Mouse (Mus musculus): ENCODE results near the gene Arhgap40.

The Arhgap40 gene

GRCm38 (mm10) chr2:158512528-158512927, at the start of gene Arhgap40:
Arhgap40 (plus strand) TSS chr2:158512796.
- no peak for DNase-seq

GRCm38 (mm10) chr2:158474159-158474558, 38.4 kb upstream of the Arhgap40 start:
- no peak for DNase-seq

GRCm38 (mm10) chr2:158477640-158478039, 35.0 kb upstream of the Arhgap40 start:
- DNase-seq: no peak

GRCm38 (mm10) chr2:158498457-158498856, 14.1 kb upstream of the Arhgap40 start:
- no peak for DNase-seq

- no peak for DNase-seq
Measured at GRCm38 (mm10) chr2:158501836-158502812, 10.5 kb upstream of the Arhgap40 start, which contains the start of gene Adig. Adig (plus strand) TSS chr2:158502612.

GRCm38 (mm10) chr2:158503226-158503625, 9.4 kb upstream of the Arhgap40 start:
- no peak for DNase-seq

GRCm38 (mm10) chr2:158503671-158504070, 8.9 kb upstream of the Arhgap40 start:
- DNase-seq: no peak

GRCm38 (mm10) chr2:158506475-158506874, 6.1 kb upstream of the Arhgap40 start:
- DNase-seq: no peak

- DNase-seq: no peak
Measured at GRCm38 (mm10) chr2:158507046-158507445, 5.5 kb upstream of the Arhgap40 start.

GRCm38 (mm10) chr2:158510665-158511064, 1.9 kb upstream of the Arhgap40 start:
- DNase-seq: peak; percentile 80 to 87

- no peak for DNase-seq
Measured at GRCm38 (mm10) chr2:158513821-158514336, 1.3 kb downstream of the Arhgap40 start.

GRCm38 (mm10) chr2:158518583-158518982, 6.0 kb downstream of the Arhgap40 start:
- no peak for DNase-seq

- no peak for DNase-seq
Measured at GRCm38 (mm10) chr2:158519071-158519470, 6.5 kb downstream of the Arhgap40 start.

GRCm38 (mm10) chr2:158519800-158520199, 7.2 kb downstream of the Arhgap40 start:
- no peak for DNase-seq

- DNase-seq: peak; percentile 49 to 67
Measured at GRCm38 (mm10) chr2:158523060-158523459, 10.5 kb downstream of the Arhgap40 start.

GRCm38 (mm10) chr2:158524129-158524860, 11.7 kb downstream of the Arhgap40 start:
- DNase-seq: peak in 1 of 2 experiments; percentile 24

GRCm38 (mm10) chr2:158534090-158534489, 21.5 kb downstream of the Arhgap40 start:
- peak; percentile 72 for DNase-seq

GRCm38 (mm10) chr2:158534559-158534958, 22.0 kb downstream of the Arhgap40 start:
- no peak for DNase-seq

- no peak for DNase-seq
Measured at GRCm38 (mm10) chr2:158539433-158540305, 27.1 kb downstream of the Arhgap40 start.

- DNase-seq: no peak
Measured at GRCm38 (mm10) chr2:158541286-158541685, 28.7 kb downstream of the Arhgap40 start.

GRCm38 (mm10) chr2:158545266-158545665, 32.7 kb downstream of the Arhgap40 start:
- DNase-seq: no peak

- DNase-seq: peak; percentile 89 to 91
Measured at GRCm38 (mm10) chr2:158546751-158547150, 34.2 kb downstream of the Arhgap40 start.
